Mouse (Mus musculus) Patski (cell line): ENCODE measurements at regions not wholly inside any gene's neighbourhood (a gene's known extent, or its start where the extent isn't known, plus 50 kb on each side); places are given as distances from the start of the nearest gene placed in this dataset.

Experiments
- ATAC-seq: fragments of 100-300 bp; one replicate; pipeline ENCODE4 v1.8.0; 2021
- CTCF ChIA-PET: fragments of 350-600 bp; sonication (Branson Sonifier 250); formaldehyde crosslinking; loops from one replicate; lab custom pipeline; 2022; ENCODE audit warnings: inconsistent platforms; lab: Charles Lee
- POLR2A ChIA-PET: fragments of 350-600 bp; sonication (Branson Sonifier 250); formaldehyde crosslinking; loops from one replicate; lab custom pipeline; 2022; ENCODE audit warnings: antibody characterized with exemption, inconsistent platforms; lab: Charles Lee
- DNase-seq: peaks from one replicate; pipeline ENCODE4 v3.0.0-alpha.2; 2011; ENCODE audit warnings: low read depth, low spot score
- H3K27me3 ChIP-seq: fragments of 371-371 bp; one replicate; pipeline ENCODE4 v1.5.1; 2021
- CTCF ChIP-seq: fragments of 100-300 bp; IDR thresholded peaks from one replicate; pipeline ENCODE4 v1.5.1; 2021
- in situ Hi-C: fragments of 300-500 bp; cut with MboI; formaldehyde crosslinking; loops from 3 replicates; pipeline ENCODE4 v1.11.1; 2018; ENCODE audit warnings: low pct_unique_long_range_greater_than_20kb, mixed read lengths

DNA sequence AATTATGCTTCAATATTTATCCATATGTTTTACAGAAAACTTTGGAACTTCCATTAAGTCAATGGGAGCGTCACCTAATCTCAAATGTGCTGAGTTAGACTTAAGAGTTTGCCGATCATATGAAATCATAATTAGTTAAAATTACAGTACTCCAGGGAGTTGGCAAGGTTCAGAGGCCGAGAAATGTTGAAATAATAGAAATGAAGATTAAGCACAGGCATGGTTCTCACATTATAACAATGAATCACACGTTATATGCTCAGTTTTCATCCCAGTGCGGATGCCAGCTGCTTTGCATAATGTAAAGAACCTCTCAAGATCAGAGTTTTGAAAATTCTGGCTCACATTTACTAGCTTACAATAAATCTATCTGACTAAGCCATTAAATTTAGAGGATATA lies 612.7 kb upstream of the N6amt1 start:
- in situ Hi-C loops: loop anchor here (5.0 kb wide), 1 partner anchor 84 kb away; no protein-coding TSS in a partner anchor
- ChIA-PET POLR2A (no interaction called here), CTCF (no interaction called here)
- ATAC-seq (no peak), DNase-seq (no peak)
- H3K27me3 ChIP-seq: no peaks in the 10 kb centered on the region
- TF ChIP-seq CTCF: no peak

DNA sequence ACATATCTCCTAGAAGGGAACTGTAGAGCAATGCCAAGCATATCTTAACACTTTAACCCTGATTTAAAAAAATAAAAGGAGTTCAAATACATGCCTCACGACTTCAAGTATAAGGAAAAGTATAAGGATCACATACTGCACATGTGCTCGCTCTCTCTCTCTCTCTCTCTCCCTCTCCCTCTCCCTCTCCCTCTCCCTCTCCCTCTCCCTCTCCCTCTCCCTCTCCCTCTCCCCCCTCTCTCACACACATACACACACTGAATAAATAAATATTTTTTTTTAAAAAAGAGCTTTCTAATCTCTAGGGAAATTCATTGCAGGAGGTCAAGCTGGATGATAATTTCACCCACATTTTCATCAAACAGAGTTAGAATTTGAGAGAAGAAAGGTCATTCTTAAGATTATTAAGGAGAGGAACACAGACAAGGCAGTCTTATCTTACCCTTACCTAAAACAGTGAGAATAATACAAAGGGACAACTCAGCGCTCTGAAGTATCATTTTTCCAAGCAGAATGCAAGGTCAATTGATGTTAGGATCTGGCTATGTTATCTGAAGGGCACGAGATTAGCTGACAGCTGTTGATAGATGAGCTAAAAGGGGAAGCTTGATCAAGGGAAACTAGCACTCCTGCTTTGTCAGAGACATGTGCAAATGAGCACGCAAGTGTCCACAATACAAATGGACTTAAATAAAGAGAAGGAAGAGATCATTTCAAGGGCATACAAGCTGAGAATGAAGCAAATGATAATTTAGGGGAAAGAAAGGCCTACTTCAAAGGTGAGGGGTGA lies 634.8 kb upstream of the N6amt1 start:
- ATAC-seq (no peak), DNase-seq (no peak)
- CTCF ChIA-PET: no interaction called here
- POLR2A ChIA-PET: no interaction called here
- no peak for TF ChIP-seq CTCF
- in situ Hi-C loops: no loop called here
- H3K27me3 ChIP-seq: no peaks in the 10 kb centered on the region

DNA sequence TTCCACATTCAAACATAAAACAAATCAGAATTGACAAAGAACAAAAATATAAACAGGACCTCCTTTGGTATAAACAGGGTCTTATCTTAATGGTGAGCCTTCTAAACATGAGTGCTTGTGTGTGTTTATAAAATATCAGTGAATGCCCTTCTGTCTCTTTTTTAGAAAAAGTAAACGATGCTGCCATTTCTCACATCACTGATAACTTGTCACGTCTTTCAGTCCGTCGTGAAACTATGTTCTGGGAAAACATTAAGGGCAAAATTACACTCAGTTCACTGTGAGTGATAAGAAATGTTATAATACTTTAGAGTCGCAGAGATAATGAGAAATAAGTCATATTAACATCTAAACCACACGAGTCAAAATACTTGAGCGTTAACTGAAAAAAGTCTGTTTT lies 635.6 kb upstream of the N6amt1 start:
- POLR2A ChIA-PET: no interaction called here
- no peaks in the 10 kb centered on the region for H3K27me3 ChIP-seq
- no peak for TF ChIP-seq CTCF
- in situ Hi-C loops: no loop called here
- CTCF ChIA-PET: no interaction called here
- DNase-seq (no peak), ATAC-seq (no peak)

DNA sequence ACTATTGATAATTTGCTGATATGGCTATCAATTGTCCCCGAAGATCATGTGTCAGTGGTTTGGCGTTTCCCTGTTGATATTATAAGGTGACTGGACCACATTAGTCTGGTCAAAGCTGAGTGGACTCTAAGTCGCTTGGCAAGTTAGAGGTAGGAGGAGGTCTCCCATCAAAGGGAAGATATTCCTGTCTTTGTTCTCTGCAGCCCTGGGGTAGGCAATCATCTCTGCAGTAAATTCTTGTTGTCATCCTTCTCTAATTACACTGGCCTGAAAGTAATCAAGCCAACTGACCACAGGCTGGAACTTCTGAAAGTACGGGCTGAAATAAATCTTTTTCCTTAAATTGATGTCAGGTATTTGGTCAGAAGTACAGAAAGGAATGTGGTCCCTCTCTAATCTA lies 652.3 kb upstream of the N6amt1 start:
- ChIA-PET CTCF (interaction anchor here (0.6 kb wide), 1 partner anchor 351 kb away, joined by 3 read pairs; no protein-coding TSS in a partner anchor), POLR2A (no interaction called here)
- no peaks in the 10 kb centered on the region for H3K27me3 ChIP-seq
- DNase-seq (no peak), ATAC-seq (no peak)
- TF ChIP-seq CTCF: no peak
- in situ Hi-C loops: no loop called here

DNA sequence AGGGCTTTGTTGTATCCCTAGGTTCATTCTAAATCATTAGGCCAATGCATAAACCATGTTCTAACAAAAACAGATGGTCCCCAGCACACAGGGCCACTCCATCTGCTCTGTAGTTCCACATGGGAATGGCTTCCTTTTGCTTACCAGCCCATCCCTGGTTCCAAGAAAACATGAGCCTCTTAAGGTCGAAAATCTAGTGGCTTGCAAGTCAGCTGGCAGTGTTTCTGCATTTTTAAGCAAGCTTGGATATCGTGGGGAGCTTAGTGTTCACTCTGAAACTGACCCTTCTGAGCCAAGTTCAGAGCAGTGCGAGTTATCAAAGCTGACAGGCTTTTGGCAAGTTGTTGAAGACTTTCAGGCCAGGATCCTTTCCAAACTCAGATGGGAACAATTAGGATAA lies 659.5 kb upstream of the N6amt1 start:
- CTCF ChIA-PET: interaction anchor here (0.8 kb wide), 1 partner anchor 16 kb away, joined by 3 read pairs; no protein-coding TSS in a partner anchor
- no peak for TF ChIP-seq CTCF
- ATAC-seq: no peak
- H3K27me3 ChIP-seq: no peaks in the 10 kb centered on the region
- in situ Hi-C loops: no loop called here
- DNase-seq: no peak
- POLR2A ChIA-PET: interaction anchor here (0.5 kb wide), 1 partner anchor 85 kb away, joined by 5 read pairs; no protein-coding TSS in a partner anchor

GRCm38 (mm10) chr16:86659154-86659553 lies 694.8 kb upstream of the N6amt1 start:
- DNase-seq (no peak), ATAC-seq (no peak)
- in situ Hi-C loops: loop anchor here (5.0 kb wide), 1 partner anchor 83 kb away; no protein-coding TSS in a partner anchor
- ChIA-PET POLR2A (no interaction called here), CTCF (no interaction called here)
- no peak for TF ChIP-seq CTCF
- H3K27me3 ChIP-seq: no peaks in the 10 kb centered on the region

GRCm38 (mm10) chr16:86647316-86647715 lies 706.7 kb upstream of the N6amt1 start:
- ATAC-seq (peak; percentile 70), DNase-seq (peak; percentile 89)
- ChIA-PET POLR2A (interaction anchor here (0.7 to 1.1 kb wide), 2 partner anchors 230 to 844 kb away, joined by 3 to 4 read pairs; partner anchors contain the start of gene Adamts1), CTCF (interaction anchor here (1.3 kb wide), 1 partner anchor 600 kb away, joined by 3 read pairs; no protein-coding TSS in a partner anchor)
- TF ChIP-seq CTCF: no peak
- in situ Hi-C loops: loop anchor here (5.0 to 10.0 kb wide), 6 partner anchors 160 to 750 kb away; no protein-coding TSS in a partner anchor
- H3K27me3 ChIP-seq: no peaks in the 10 kb centered on the region

DNA sequence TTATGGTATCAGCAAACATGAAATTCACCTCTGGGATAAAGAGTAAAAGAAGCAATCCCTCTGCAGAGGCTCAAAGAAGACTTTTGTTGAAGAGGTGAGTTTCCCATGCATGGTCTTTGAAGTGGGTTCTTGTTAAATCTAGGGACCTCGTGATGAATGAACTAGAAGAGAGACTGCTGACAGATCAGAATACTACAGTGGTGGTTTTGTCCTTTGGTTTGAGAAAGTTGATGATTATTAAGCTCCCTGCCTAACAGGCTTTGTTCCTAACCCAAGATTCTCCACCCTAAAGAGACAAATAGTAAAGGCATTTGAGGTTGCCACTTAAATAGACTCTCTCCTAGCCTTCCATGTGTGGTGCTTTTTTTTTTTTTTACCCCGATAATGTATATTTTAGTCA lies 707.2 kb upstream of the N6amt1 start:
- DNase-seq (no peak), ATAC-seq (no peak)
- ChIA-PET POLR2A (interaction anchor here (0.7 to 1.1 kb wide), 2 partner anchors 229 to 844 kb away, joined by 3 to 4 read pairs; partner anchors contain the start of gene Adamts1), CTCF (interaction anchor here (0.6 to 2.1 kb wide), 3 partner anchors 163 to 844 kb away, joined by 3 to 4 read pairs (median 3); partner anchors contain the start of gene Adamts1)
- in situ Hi-C loops: loop anchor here (5.0 to 10.0 kb wide), 6 partner anchors 161 to 751 kb away; no protein-coding TSS in a partner anchor
- H3K27me3 ChIP-seq: no peaks in the 10 kb centered on the region
- TF ChIP-seq CTCF: no peak

DNA sequence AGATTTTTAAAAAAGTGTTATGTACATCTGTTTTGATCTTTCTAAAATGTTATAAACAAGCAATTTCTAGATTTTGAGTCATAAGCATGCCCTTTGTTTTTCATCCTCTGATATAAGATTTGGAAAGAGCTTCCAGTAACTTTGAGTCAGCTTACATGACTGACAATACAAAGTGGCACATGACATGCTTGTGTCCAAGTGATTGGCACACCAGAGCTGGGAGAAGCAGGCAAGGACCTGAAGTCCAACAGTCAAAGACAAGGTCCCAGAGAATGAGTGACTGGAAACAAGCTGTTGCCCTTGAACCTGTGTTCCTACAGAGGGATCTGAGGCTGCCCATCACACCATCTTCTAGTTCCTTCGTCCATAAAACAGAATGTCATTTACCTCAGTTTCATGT lies 708.5 kb upstream of the N6amt1 start:
- ChIA-PET POLR2A (interaction anchor here (1.5 to 2.4 kb wide), 2 partner anchors 153 to 843 kb away, joined by 3 to 7 read pairs; partner anchors contain the start of gene Adamts1), CTCF (interaction anchor here (0.8 to 2.6 kb wide), 6 partner anchors 216 to 843 kb away, joined by 4 to 32 read pairs (median 4); partner anchors contain the start of gene Adamts1)
- no peak for TF ChIP-seq CTCF
- DNase-seq (no peak), ATAC-seq (no peak)
- H3K27me3 ChIP-seq: no peaks in the 10 kb centered on the region
- in situ Hi-C loops: loop anchor here (5.0 to 10.0 kb wide), 6 partner anchors 162 to 752 kb away; no protein-coding TSS in a partner anchor

- in situ Hi-C loops: loop anchor here (5.0 to 10.0 kb wide), 8 partner anchors 162 to 838 kb away; no protein-coding TSS in a partner anchor
Measured at GRCm38 (mm10) chr16:86644912-86645312, 709.1 kb upstream of the N6amt1 start.

More at GRCm38 (mm10) chr16:86644912-86645312, 709.1 kb upstream of the N6amt1 start:
- peak; percentile 74 for TF ChIP-seq CTCF
- CTCF ChIA-PET: interaction anchor here (0.7 to 2.6 kb wide), 9 partner anchors 125 to 842 kb away, joined by 3 to 32 read pairs (median 4); partner anchors contain the start of gene Adamts1
- no peaks in the 10 kb centered on the region for H3K27me3 ChIP-seq
- DNase-seq: peak; percentile 97
- POLR2A ChIA-PET: interaction anchor here (1.5 to 2.4 kb wide), 2 partner anchors 153 to 842 kb away, joined by 3 to 7 read pairs; partner anchors contain the start of gene Adamts1
- ATAC-seq: peak; percentile 85
